Mouse (Mus musculus) frontal cortex, postnatal 14 days (tissue): Measurements from ENCODE around the gene Tunar.

Experiments used
- DNase-seq, 2 experiments: peaks; one replicate each; pipeline ENCODE4 v3.0.0; 2022; ENCODE audit warnings: low spot score in 2 of 2

Gene Tunar

DNA sequence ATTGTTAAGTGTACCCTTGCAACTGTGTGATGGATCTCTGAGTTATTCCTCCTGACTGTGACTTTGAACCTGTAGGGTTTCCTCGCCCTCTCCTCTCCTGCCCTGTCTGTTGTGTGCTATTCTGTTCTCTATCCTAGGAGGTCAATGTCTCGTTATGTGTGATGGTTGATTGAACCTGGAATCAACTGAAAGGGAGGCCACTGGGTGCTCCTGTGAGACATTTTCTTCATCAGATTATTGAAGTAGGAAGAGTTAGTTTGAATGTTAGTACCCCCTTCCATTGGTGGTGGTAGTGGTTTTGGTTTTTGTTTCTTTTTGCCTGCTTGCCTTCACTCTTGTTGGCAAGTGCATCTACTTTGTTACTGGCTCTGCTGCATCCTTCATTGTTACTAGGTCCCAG is at the start of gene Tunar:
Tunar (plus strand) TSS at position 301 of the 400 bp plus-strand sequence.
- DNase-seq = no peak

DNA sequence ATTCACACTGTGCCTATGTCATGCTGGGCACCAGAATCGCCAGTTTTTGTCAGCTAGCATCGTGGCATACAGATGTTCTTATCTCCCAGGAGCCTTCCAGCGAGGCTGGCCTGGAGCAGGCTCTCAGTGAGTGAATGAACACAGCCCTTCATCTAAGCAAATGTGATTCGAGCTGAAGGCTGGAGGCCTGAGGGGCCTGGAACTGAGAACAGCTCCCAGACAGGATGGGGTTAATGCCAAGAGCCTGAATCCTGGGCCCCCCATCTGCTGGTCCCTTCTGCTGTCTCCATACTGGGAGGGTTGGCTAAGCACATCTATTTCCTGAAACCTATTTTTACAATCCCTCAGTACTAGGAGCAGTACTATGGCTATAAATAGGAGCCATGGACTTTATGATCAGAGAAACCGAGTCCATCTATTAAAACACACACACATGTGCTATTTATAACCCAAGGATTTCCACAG is 21.1 kb upstream of the Tunar start:
- no peak for DNase-seq

- DNase-seq = no peak
Measured at GRCm38 (mm10) chr12:105314328-105314727, 19.3 kb upstream of the Tunar start.

DNA sequence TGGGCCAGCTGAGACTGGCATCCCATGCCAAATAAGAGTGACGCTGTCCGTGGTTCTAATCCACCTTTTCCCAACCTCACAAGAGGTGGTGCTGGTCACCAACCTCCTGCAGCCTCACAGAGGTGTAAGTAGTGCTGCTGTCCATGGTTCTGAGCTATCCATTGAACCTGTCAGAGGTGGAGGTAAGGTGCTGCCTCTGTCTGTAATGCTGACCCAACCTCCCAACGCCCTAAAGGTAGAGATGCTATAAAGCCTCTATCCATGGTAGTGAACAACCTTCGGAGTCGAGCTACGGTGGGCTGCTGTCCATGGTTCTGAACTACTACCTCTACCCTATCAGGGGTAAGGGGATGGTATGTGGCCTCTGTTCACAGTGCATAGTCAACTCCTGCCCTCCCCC is 11.5 kb upstream of the Tunar start:
- DNase-seq = no peak

DNA sequence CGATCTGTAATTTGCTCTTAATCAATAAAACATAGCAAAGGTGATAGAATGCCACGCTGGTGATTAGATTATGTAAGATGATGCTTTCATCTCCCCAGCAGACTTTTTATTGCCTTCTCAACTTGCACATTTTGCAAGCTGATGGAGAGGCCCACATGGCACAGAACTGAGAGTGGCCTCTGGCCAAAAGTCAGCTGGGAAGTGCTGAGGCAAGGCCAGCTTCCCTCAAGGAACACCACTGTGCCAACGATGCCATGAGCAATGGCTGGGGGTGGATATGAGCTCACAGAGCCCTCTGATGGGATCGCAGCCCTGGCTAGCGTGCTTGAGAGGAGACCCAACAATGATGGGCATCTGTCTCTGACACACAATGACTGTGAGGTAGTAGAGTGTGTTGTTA is 6.6 kb upstream of the Tunar start:
- DNase-seq = no peak

DNA sequence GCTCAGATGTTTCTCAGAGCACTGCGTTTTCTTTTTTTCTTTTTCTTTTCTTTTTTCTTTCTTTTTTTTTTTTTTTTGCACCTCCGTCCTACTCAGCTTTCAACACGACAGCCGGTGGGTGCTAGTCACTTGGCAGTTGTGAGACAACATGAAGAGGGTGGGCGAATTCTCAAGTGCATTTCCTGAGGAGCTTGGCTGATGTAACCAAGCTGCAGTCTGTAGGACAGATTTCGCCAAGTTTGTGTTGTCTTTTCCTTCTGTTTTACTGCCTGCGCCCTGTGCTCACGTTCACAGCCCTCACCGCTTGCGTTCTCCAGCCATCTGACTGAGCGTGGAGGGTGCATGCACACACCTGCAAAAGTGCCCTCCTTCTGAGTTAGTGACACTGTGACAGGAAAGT is 5.3 kb upstream of the Tunar start:
- peak; percentile 45 to 59 for DNase-seq

DNA sequence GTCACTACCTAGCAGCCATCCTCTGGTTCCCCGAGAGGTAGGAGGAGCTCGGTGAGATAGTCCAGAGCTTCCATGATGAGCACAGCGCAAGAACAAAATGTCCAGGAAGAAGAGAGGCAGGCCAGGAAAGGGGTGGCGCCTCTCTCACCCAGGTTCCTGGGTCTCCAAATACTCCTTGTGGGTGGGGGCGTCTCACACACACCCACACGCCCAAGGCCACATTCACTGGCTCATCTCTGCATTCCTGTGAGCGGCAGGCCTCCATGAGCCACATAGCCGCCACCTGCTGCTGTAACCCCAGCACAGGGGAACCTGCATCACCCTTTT is 2.4 kb downstream of the Tunar start:
- no peak for DNase-seq

DNA sequence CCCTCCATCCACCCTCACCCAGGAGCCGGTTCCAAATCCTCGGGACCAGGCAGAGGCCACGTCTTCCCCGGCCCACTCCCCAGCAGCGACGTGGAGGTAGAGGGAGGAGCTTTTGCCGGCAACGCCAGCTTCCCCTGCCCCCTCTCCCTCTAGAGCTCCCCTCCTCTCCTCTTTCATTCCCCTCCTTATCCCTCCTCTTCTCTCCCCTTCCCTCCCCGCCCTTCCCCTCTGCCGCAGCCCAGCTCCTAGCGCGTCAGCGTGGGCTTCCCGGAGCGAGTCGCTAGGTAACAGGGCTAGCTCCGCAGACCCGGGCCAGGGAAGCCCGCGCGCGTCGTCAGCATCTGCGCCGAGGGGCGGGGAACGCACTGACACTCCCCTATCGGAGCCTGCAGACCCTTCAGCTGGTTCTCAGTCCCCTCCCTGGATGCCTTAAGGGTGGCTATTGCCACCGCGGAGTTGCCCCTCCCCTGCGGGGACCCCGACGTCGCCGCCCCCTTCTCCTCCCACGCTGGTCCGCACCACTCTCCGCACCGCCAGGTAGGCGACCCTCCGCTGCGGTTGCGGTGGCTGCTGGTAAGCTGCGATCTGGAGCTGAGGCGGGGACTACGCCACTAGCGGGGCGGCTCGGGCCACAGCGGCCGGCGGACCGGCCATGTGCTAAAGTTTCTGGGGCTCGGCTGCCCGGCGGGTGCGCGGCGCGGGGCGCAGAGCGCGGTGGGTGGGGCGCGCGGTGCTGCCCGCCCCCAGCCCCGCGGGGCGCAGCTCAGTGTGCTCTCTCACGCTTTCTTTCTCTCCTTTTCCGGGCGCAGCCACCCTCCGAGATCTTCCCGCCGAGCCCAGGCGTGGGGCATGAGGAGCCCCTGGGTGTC is 3.0 kb downstream of the Tunar start:
- DNase-seq = peak; percentile 62 to 69

- DNase-seq = no peak
Measured at GRCm38 (mm10) chr12:105337290-105338005, 3.8 kb downstream of the Tunar start.

DNA sequence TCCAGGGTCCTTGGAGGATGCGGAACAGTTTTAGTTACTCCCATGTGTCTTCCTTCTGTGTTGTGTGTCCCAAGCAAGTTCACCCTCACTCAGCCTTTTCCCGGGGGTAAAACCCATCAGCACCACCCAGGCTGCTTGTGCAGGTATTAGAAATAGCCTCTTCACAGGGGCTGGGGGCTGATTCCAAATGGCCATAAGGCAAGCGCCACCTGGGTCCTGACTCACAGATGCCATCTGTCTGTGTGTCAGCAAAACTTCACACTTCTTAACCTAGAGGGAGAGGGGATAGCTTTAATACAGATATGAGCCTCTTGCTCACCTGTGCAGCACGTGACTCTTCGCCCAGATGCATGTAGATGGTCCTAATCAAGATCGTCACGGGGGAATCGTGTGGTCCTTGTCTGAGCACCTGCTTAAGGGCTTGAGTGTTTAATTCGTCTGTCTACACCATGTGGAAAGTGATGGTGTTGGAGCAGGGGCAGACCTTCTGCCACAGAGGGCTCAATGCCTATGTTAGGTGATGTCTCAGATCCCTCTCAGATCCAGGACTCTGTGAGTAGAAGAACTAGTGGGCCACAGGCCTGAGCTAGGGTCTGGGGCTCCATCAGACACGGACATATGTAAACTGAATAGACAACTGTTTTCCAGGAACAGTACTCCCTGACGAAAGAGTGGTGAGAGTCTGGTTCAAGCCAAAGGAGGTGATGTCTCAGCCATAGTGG is 4.7 kb downstream of the Tunar start:
- DNase-seq = no peak

- no peak for DNase-seq
Measured at GRCm38 (mm10) chr12:105341523-105341922, 7.9 kb downstream of the Tunar start.

DNA sequence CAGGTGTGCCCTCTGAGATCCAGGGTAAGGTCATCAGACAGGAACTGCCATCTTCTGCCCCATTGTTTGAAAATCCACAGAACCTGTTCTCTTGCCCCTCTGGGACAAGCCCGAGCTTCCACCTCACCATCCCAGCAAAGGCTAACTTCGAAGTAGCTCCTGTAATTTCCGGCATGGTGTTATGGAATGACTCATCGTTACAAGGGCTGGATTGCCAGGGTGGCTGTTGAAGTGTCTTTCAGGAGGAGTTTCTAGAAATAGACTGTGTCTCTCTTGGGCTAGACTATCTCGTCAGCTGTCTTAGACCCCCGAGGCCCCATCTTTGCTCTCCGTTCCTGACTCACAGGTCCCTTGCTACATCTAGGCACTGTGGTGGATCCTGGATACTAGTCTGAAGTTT is 10.8 kb downstream of the Tunar start:
- no peak for DNase-seq

- DNase-seq = no peak
Measured at GRCm38 (mm10) chr12:105346861-105347260, 13.2 kb downstream of the Tunar start.

DNA sequence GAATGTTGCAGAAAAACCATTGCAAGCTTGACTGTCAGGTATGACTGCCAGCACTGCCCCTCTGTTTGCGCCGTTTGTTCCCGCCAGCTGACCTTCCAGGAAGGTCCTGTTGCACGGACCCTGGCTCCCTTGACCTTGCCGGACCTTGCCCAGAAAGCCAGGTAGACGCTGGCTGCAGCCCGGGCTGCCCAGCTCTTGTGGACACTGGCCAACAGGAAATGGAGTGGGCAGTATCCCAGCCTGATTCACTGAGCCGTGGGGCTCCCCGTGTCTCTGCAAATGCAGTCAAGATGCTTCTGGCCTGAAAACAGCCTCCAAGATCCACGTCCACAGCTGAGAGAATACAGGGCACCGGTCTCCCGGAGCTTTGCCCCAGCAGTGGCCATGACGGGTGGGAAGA is 13.6 kb downstream of the Tunar start:
- no peak for DNase-seq

DNA sequence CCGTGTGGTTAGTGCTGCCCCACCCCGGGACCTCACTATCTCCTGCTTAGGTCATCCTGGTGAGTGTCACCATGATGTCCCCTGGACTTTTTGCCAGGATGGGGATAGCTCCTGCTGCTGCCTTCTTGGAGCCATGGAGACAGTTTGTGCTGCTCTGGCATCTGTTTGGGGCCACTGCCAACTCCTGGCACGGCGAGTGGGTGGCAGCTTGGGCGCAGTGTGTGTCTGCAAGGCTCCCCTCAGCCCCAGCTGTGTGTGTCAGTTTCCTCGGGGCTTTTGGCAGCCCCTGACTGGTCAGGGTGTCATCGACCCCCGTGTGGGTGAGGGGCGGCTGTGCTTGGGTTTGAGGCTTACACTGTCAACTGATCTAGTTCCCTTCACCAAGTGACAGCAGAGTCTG is 20.6 kb downstream of the Tunar start:
- DNase-seq = peak; percentile 61 to 66

GRCm38 (mm10) chr12:105354772-105355171 is 21.1 kb downstream of the Tunar start:
- DNase-seq = no peak

- DNase-seq = no peak
Measured at GRCm38 (mm10) chr12:105356781-105357180, 23.1 kb downstream of the Tunar start.

DNA sequence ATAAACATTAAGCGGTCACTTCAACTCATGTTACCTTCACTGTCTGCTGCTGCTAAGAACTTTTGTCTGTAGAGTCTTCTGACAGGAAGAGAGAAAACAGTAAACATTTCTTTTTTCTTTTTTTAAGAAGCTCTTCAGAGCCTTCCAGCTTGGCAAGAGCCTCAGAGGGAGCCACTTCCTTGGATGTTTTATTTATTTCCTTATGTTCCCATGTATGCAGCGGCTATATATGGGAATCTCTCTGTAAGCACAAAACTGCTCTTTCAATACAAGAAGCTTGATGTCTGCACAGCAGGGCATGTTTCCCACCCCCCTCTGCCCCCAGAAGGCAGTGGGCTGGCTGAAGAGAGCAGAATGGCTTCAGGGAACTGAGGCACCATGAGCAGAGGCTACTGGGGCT is 30.0 kb downstream of the Tunar start:
- no peak for DNase-seq

DNA sequence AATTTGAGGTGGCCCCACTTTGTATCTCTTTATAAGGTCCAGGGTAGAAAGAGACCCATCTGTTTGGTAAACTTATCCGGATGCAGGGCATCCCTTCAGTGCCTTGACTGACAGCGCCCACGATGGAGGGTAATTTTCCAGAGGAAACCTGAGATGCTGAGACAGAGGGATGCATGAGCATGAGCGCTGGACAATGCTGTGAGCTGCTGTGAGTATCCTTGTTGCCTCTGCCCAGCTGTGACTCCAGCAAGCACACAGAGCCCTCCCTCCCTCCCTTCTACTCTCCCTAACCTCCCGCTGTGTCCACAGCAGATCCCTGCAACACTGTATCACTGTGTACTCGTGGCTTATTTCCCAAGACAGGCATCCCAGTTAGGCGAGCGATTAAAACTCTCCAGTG is 40.9 kb downstream of the Tunar start:
- no peak for DNase-seq

DNA sequence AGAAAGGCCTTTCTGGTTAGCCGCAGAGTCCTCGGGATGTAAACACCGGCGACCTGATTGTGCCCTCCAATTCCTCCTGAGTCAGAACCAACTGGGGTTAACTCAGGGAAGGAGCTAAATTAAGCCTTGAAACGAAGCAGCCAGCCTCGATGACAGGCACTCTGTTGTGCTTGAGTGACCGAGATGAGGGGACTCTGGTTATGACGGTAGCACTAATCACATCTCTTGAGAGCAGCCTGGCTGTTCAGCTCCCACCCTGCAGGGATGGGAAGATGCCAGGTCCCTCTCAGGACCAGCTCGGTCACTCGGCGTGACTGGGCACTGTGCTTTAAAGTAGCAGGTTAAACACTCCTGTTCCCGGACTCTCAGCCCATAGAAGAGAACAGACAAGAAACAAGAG is 43.3 kb downstream of the Tunar start:
- DNase-seq = no peak

DNA sequence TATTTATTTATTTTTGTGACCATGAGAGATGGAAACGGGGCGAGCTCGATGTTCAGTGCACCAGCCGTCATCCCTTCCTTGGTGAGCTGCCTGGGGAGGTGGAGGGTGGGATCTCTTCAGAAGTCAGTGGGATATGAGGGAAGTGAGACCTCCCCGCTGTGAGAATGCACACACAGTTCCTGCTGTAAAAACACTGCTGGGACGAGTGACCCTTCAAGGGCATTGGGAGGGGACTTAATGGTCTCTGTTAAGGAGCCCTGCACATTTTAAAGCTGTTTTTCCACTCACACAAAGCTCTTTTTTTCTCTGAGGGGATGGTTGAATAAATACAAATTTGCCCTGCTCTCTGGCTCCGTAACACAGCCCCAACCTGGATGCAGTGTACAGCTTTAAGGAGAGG is 49.1 kb downstream of the Tunar start:
- DNase-seq = no peak

- no peak for DNase-seq
Measured at GRCm38 (mm10) chr12:105394671-105395070, 61.0 kb downstream of the Tunar start.

GRCm38 (mm10) chr12:105398172-105398571 is 64.5 kb downstream of the Tunar start:
- no peak for DNase-seq
